Mouse (Mus musculus) cerebellum, adult 11 months (tissue): ENCODE data around the gene Rgl3.

ENCODE experiments used
- DNase-seq: peaks from one replicate; pipeline ENCODE4 v3.0.0; 2022

Gene Rgl3

GRCm38 (mm10) chr9:21989230-21990110, at the start of gene Rgl3:
Gene Rgl3 (minus strand): TSS chr9:21989446.
- peak; percentile 75 for DNase-seq

- no peak for DNase-seq
These were observed 48.6 kb upstream of the Rgl3 start for GRCm38 (mm10) chr9:22037826-22038225.

- no peak for DNase-seq
These were observed 46.2 kb upstream of the Rgl3 start for GRCm38 (mm10) chr9:22035300-22036044.

- no peak for DNase-seq
These were observed 41.1 kb upstream of the Rgl3 start for GRCm38 (mm10) chr9:22030386-22030785.

GRCm38 (mm10) chr9:22028467-22028866, 39.2 kb upstream of the Rgl3 start:
- DNase-seq: no peak

GRCm38 (mm10) chr9:22024592-22024991, 35.3 kb upstream of the Rgl3 start:
- no peak for DNase-seq

GRCm38 (mm10) chr9:22017208-22017825, 28.1 kb upstream of the Rgl3 start:
- no peak for DNase-seq

GRCm38 (mm10) chr9:22016245-22016644, 27.0 kb upstream of the Rgl3 start:
- DNase-seq: no peak

GRCm38 (mm10) chr9:22012731-22013130, 23.5 kb upstream of the Rgl3 start:
- DNase-seq: no peak

GRCm38 (mm10) chr9:22011055-22011454, 21.8 kb upstream of the Rgl3 start:
- no peak for DNase-seq

GRCm38 (mm10) chr9:22004546-22004945, 15.3 kb upstream of the Rgl3 start:
- DNase-seq: no peak

GRCm38 (mm10) chr9:22003163-22003554, 13.9 kb upstream of the Rgl3 start:
- peak; percentile 42 for DNase-seq

GRCm38 (mm10) chr9:22002194-22003162, 13.2 kb upstream of the Rgl3 start, which contains the start of the genes Ccdc151 and Prkcsh:
Gene Ccdc151 (minus strand): TSS chr9:22002634.
Gene Prkcsh (plus strand): TSS chr9:22002806.
- peak; percentile 99 for DNase-seq

GRCm38 (mm10) chr9:22001633-22002032, 12.4 kb upstream of the Rgl3 start:
- DNase-seq: no peak

GRCm38 (mm10) chr9:22000296-22000695, 11.1 kb upstream of the Rgl3 start:
- no peak for DNase-seq

- no peak for DNase-seq
These were observed 7.1 kb upstream of the Rgl3 start for GRCm38 (mm10) chr9:21996178-21996867.

- no peak for DNase-seq
These were observed 3.0 kb upstream of the Rgl3 start for GRCm38 (mm10) chr9:21992227-21992626.

- DNase-seq: peak; percentile 68
These were observed 685 bp downstream of the Rgl3 start for GRCm38 (mm10) chr9:21988421-21989101.

- DNase-seq: peak; percentile 71
These were observed 1.5 kb downstream of the Rgl3 start for GRCm38 (mm10) chr9:21987592-21988342.

GRCm38 (mm10) chr9:21983911-21984310, 5.3 kb downstream of the Rgl3 start:
- DNase-seq: no peak
